Mouse (Mus musculus) thymus, adult 2 months (tissue): ENCODE measurements around the gene Disp1. TPM values are rescaled to one million over a fixed set of nuclear protein-coding genes. Genes with fewer than 3 reads are reported as not detected.

Source experiments
- DNase-seq: peaks from one replicate; pipeline ENCODE4 v3.0.0; 2021
- H3K27ac ChIP-seq: fragments of 200-500 bp; 2 replicates; pipeline ENCODE4 v1.5.1; 2012; ENCODE audit warnings: low read length, control low read depth; ENCODE audit not compliant: control insufficient read depth, insufficient read depth
- H3K27me3 ChIP-seq: fragments of 200-500 bp; 2 replicates; pipeline ENCODE4 v1.6.1; 2012; ENCODE audit warnings: mild to moderate bottlenecking, low read length, moderate library complexity, mixed read lengths; ENCODE audit not compliant: control insufficient read depth, insufficient read depth
- H3K36me3 ChIP-seq: fragments of 200-500 bp; 2 replicates; pipeline ENCODE4 v1.6.1; 2012; ENCODE audit warnings: mild to moderate bottlenecking, low read length, moderate library complexity; ENCODE audit not compliant: control insufficient read depth, insufficient read depth
- H3K4me1 ChIP-seq: fragments of 200-500 bp; replicated peaks from 2 replicates; pipeline ENCODE4 v1.6.1; 2012; ENCODE audit warnings: low read length; ENCODE audit not compliant: control insufficient read depth, insufficient read depth
- H3K4me3 ChIP-seq: fragments of 200-500 bp; 2 replicates; pipeline ENCODE4 v1.5.1; 2012; ENCODE audit warnings: mild to moderate bottlenecking, low read length, control low read depth, moderate library complexity; ENCODE audit not compliant: control insufficient read depth, insufficient read depth
- CTCF ChIP-seq: fragments of 200-500 bp; IDR thresholded peaks from 2 replicates; pipeline ENCODE4 v1.5.1; 2012; ENCODE audit warnings: mild to moderate bottlenecking, control low read depth, low read length, moderate library complexity, borderline replicate concordance; ENCODE audit not compliant: control insufficient read depth, poor library complexity, insufficient read depth; ENCODE audit errors: extremely low read depth
- POLR2A ChIP-seq: fragments of 200-500 bp; IDR thresholded peaks from 2 replicates; pipeline ENCODE4 v1.6.1; 2012; ENCODE audit warnings: mild to moderate bottlenecking, low read length, control low read depth, moderate library complexity; ENCODE audit not compliant: control insufficient read depth, poor library complexity, insufficient read depth; ENCODE audit errors: extremely low read depth
- whole genome bisulfite sequencing: fragments of 180-500 bp; shearing (Covaris S2); methylation state at CpG from one replicate; pipeline ENCODE4 v1.1.7; 2018; 5-methylcytosine and 5-hydroxymethylcytosine counted together
- polyA plus RNA-seq: library from polyadenylated mRNA; depleted of rRNA; stranded (reverse); fragments of >200 nt; gene quantifications from 2 replicates; pipeline ENCODE4 v1.2.3, GENCODE M21; 2012; rRNA removed

The Disp1 gene
- polyA plus RNA-seq, 1 experiment = 28.9 TPM

- WGBS = 91% methylated on average over 7 of the region's 7 CpGs
- no peaks in the 10 kb centered on the region for H3K27me3 ChIP-seq
- peaks cover 4% of the 10 kb centered on the region for H3K4me1 ChIP-seq
- H3K27ac ChIP-seq = no peak overlapping the region
- H3K4me3 ChIP-seq = no peak overlapping the region
- TF ChIP-seq POLR2A (no peak), CTCF (no peak)
- H3K36me3 ChIP-seq = no peaks in the 10 kb centered on the region
- DNase-seq = no peak
Measured at GRCm38 (mm10) chr1:183039404-183039803, 181.9 kb downstream of the Disp1 start.

Other genes with a start within 250 kb of the Disp1 start
- 19.8 and 24.7 TPM in 2 replicates for gene Aida, start 75.1 kb upstream of the Disp1 start, polyA plus RNA-seq
- 30.8 and 34.2 TPM in 2 replicates for gene Brox, start 75.7 kb upstream of the Disp1 start, polyA plus RNA-seq
- 101 and 105 TPM in 2 replicates for gene Mia3, start 148.0 kb upstream of the Disp1 start, polyA plus RNA-seq
- gene Taf1a, start 167.5 kb upstream of the Disp1 start, polyA plus RNA-seq = 12.8 and 14.4 TPM in 2 replicates
- 1.6 TPM in 2 replicates for gene Hhipl2, start 196.7 kb upstream of the Disp1 start, polyA plus RNA-seq